Mouse (Mus musculus) MEL (cell line): ENCODE data around the gene Lmx1a. TPM values are rescaled to one million over a fixed set of nuclear protein-coding genes. Genes with fewer than 3 reads are reported as not detected.

Experiments
- DNase-seq: peaks from one replicate; pipeline ENCODE4 v3.0.0; 2011; ENCODE audit warnings: low read depth, low spot score
- H3K27ac ChIP-seq: 2 replicates; pipeline ENCODE4 v1.5.1; 2012; ENCODE audit warnings: low read depth, mild to moderate bottlenecking, control low read depth, low read length, moderate library complexity; ENCODE audit not compliant: control insufficient read depth
- H3K27me3 ChIP-seq, 2 experiments: fragments of 150-350 bp in 1 of 2; sonication (generic) in 1 of 2; 2 replicates each; pipeline ENCODE4 v1.6.1; 2012; ENCODE audit warnings: low read length in 2 of 2, mild to moderate bottlenecking in 2 of 2, improper control_type of control experiment in 1 of 2, moderate library complexity in 1 of 2; ENCODE audit not compliant: insufficient read depth in 2 of 2, control insufficient read depth in 1 of 2
- H3K36me3 ChIP-seq, 2 experiments: 2 replicates each; pipeline ENCODE4 v1.6.1; 2012 to 2014; ENCODE audit warnings: low read length in 2 of 2, improper control_type of control experiment in 1 of 2, inconsistent platforms in 1 of 2, mild to moderate bottlenecking in 1 of 2; ENCODE audit not compliant: insufficient read depth in 2 of 2, control insufficient read depth in 1 of 2
- H3K4me1 ChIP-seq, 2 experiments: fragments of 150-350 bp in 1 of 2; sonication (generic) in 1 of 2; 2 replicates each; pipeline ENCODE4 v1.6.1; 2012; ENCODE audit warnings: low read length in 2 of 2, improper control_type of control experiment in 1 of 2, mild to moderate bottlenecking in 1 of 2; ENCODE audit not compliant: insufficient read depth in 2 of 2, control insufficient read depth in 1 of 2
- H3K4me3 ChIP-seq, 2 experiments: fragments of 150-350 bp in 1 of 2; sonication (generic) in 1 of 2; 2 replicates each; pipeline ENCODE4 v1.5.1; 2012; ENCODE audit warnings: low read depth in 2 of 2, low read length in 2 of 2, mild to moderate bottlenecking in 2 of 2, moderate library complexity in 2 of 2, control low read depth in 1 of 2, improper control_type of control experiment in 1 of 2; ENCODE audit not compliant: control insufficient read depth in 1 of 2, insufficient read depth in 1 of 2
- H3K79me2 ChIP-seq: 2 replicates; pipeline ENCODE4 v1.6.1; 2012; ENCODE audit warnings: mild to moderate bottlenecking, low read length, moderate library complexity; ENCODE audit not compliant: control insufficient read depth, poor library complexity, insufficient read depth
- H3K9ac ChIP-seq: 2 replicates; pipeline ENCODE4 v1.6.1; 2012; ENCODE audit warnings: low read depth, mild to moderate bottlenecking, control low read depth, low read length, moderate library complexity; ENCODE audit not compliant: control insufficient read depth, poor library complexity, severe bottlenecking
- H3K9me3 ChIP-seq: fragments of 150-350 bp; sonication (generic); replicated peaks from 2 replicates; pipeline ENCODE4 v1.6.1; 2012; ENCODE audit warnings: mild to moderate bottlenecking, low read length, improper control_type of control experiment, moderate library complexity; ENCODE audit not compliant: insufficient read depth
- BHLHE40 ChIP-seq: IDR thresholded peaks from 2 replicates; pipeline ENCODE4 v1.6.1; 2012; ENCODE audit warnings: low read depth, mild to moderate bottlenecking, inconsistent platforms, low read length, improper control_type of control experiment, borderline replicate concordance
- CHD1 ChIP-seq: IDR thresholded peaks from 2 replicates; pipeline ENCODE4 v1.6.1; 2012; ENCODE audit warnings: low read depth, mild to moderate bottlenecking, inconsistent platforms, low read length, improper control_type of control experiment
- CHD2 ChIP-seq: IDR thresholded peaks from 2 replicates; pipeline ENCODE4 v1.6.1; 2011; ENCODE audit warnings: low read length, improper control_type of control experiment
- CTCF ChIP-seq, 3 experiments: IDR thresholded peaks in 2 of 3; conservative IDR thresholded peaks in 1 of 3; 2 replicates each; pipeline ENCODE4 v1.5.1; 2011 to 2012; ENCODE audit warnings: low read length in 3 of 3, low read depth in 2 of 3, mild to moderate bottlenecking in 2 of 3, improper control_type of control experiment in 1 of 3, inconsistent platforms in 1 of 3, mixed read lengths in 1 of 3, moderate library complexity in 1 of 3; ENCODE audit not compliant: control insufficient read depth in 1 of 3, insufficient read depth in 1 of 3, poor library complexity in 1 of 3, severe bottlenecking in 1 of 3
- EP300 ChIP-seq, 2 experiments: IDR thresholded peaks; 2 replicates each; pipeline ENCODE4 v1.6.1; 2011; ENCODE audit warnings: improper control_type of control experiment in 2 of 2, low read length in 2 of 2, low read depth in 1 of 2, mild to moderate bottlenecking in 1 of 2
- ETS1 ChIP-seq: IDR thresholded peaks from 2 replicates; pipeline ENCODE4 v1.6.1; 2012; ENCODE audit warnings: low read depth, mild to moderate bottlenecking, inconsistent platforms, low read length, improper control_type of control experiment, moderate library complexity
- GATA1 ChIP-seq: IDR thresholded peaks from 2 replicates; pipeline ENCODE4 v1.6.1; 2011; ENCODE audit warnings: low read depth, low read length, improper control_type of control experiment
- KAT2A ChIP-seq: conservative IDR thresholded peaks from 2 replicates; pipeline ENCODE4 v1.6.1; 2012; ENCODE audit warnings: low read depth, low read length, improper control_type of control experiment, inconsistent platforms
- MAFK ChIP-seq: IDR thresholded peaks from 2 replicates; pipeline ENCODE4 v1.6.1; 2011; ENCODE audit warnings: low read depth, mild to moderate bottlenecking, low read length, improper control_type of control experiment, borderline replicate concordance
- MAX ChIP-seq: IDR thresholded peaks from 2 replicates; pipeline ENCODE4 v1.6.1; 2011; ENCODE audit warnings: low read length, improper control_type of control experiment
- MYB ChIP-seq: IDR thresholded peaks from 2 replicates; pipeline ENCODE4 v1.6.1; 2011; ENCODE audit warnings: mild to moderate bottlenecking, low read depth, low read length, improper control_type of control experiment
- NELFE ChIP-seq: IDR thresholded peaks from 2 replicates; pipeline ENCODE4 v1.6.1; 2011; ENCODE audit warnings: low read depth, low read length, improper control_type of control experiment
- NRF1 ChIP-seq: IDR thresholded peaks from 2 replicates; pipeline ENCODE4 v1.6.1; 2014; ENCODE audit warnings: low read depth, mild to moderate bottlenecking, inconsistent platforms, low read length, improper control_type of control experiment, moderate library complexity; ENCODE audit not compliant: poor library complexity, insufficient read depth, severe bottlenecking
- POLR2A ChIP-seq, 2 experiments: IDR thresholded peaks; 2 replicates each; pipeline ENCODE4 v1.6.1; 2011 to 2012; ENCODE audit warnings: low read length in 2 of 2, mild to moderate bottlenecking in 2 of 2, control low read depth in 1 of 2, improper control_type of control experiment in 1 of 2, low read depth in 1 of 2, moderate library complexity in 1 of 2; ENCODE audit not compliant: control insufficient read depth in 1 of 2, insufficient read depth in 1 of 2, poor library complexity in 1 of 2
- SIN3A ChIP-seq: IDR thresholded peaks from 2 replicates; pipeline ENCODE4 v1.6.1; 2012; ENCODE audit warnings: low read length, improper control_type of control experiment, inconsistent platforms
- TAL1 ChIP-seq: IDR thresholded peaks from 2 replicates; pipeline ENCODE4 v1.6.1; 2012; ENCODE audit warnings: mild to moderate bottlenecking, inconsistent platforms, low read length, moderate library complexity, mixed read lengths
- TBP ChIP-seq: IDR thresholded peaks from 2 replicates; pipeline ENCODE4 v1.8.0; 2011; ENCODE audit warnings: low read depth, low read length, improper control_type of control experiment
- USF1 ChIP-seq: IDR thresholded peaks from 2 replicates; pipeline ENCODE4 v1.6.1; 2014; ENCODE audit warnings: low read depth, mild to moderate bottlenecking, inconsistent platforms, low read length, improper control_type of control experiment, moderate library complexity
- ZC3H11A ChIP-seq: IDR thresholded peaks from 2 replicates; pipeline ENCODE4 v1.6.1; 2012; ENCODE audit warnings: low read depth, mild to moderate bottlenecking, inconsistent platforms, low read length, improper control_type of control experiment
- ZMIZ1 ChIP-seq: IDR thresholded peaks from 2 replicates; pipeline ENCODE4 v1.6.1; 2012; ENCODE audit warnings: low read depth, mild to moderate bottlenecking, inconsistent platforms, low read length, improper control_type of control experiment, moderate library complexity
- polyA plus RNA-seq, 2 experiments: library from polyadenylated mRNA; stranded (reverse) in 1 of 2; unstranded in 1 of 2; fragments of >175 nt in 1 of 2; fragments of >200 nt in 1 of 2; gene quantifications; 2 replicates each; pipeline versions ENCODE4 v1.2.1 to v1.2.4; 2012; ENCODE audit warnings: low replicate concordance in 2 of 2, low read depth in 1 of 2; ENCODE audit not compliant: insufficient read length in 2 of 2, insufficient read depth in 1 of 2, missing spikeins in 1 of 2
- total RNA-seq: library from RNA; depleted of rRNA; stranded (reverse); fragments of 300-350 nt; gene quantifications from 2 replicates; pipeline ENCODE4 v1.2.3, GENCODE M21; 2012

The Lmx1a gene
- total and polyA plus RNA-seq, 3 experiments: not detected

DNA sequence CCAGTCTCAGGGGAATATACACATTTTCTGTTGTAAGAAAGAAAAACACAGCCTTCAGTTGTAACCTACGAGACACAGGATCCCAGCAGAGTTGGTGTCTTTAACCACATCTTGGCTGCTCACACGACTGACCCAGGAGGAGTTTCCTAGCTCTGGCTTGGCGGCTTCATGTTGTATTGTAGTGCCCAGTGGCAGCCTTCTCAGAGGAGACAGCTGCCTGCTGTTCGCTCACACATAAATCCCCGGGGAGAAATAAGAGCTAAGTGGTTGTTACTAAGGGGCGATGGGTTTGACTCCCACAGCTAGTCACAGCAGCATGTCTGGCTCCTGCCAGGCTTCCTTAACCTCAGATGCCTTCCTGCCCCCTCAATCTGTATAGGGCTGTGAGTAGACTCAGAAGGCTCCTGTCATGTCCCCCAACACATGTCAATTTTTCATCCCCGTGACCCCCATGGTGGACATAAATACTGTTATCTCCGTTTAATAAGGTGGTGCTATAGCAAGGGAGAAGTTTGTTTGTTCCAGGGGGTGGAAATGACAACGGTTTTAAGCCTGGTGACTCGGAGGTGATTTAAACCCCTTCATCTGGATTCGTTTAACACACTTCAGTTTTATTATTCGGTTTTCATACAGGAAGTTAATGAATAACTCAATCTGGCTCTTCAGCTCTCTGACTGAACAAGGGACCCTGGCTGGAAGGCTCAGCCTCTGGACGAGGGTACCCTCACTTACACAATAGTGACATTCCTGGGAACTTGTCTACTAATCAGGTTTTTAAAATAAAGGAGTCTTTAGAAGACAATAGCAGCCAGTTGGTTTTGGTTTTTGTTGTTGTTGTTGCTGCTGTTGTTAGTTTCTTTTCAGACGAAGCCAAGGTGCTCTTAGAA, 65.8 kb downstream of the Lmx1a start:
- H3K4me1 ChIP-seq: no peaks in the 10 kb centered on the region
- DNase-seq: no peak
- no peak for TF ChIP-seq SIN3A
- TF ChIP-seq MAFK: no peak
- TF ChIP-seq POLR2A (IDR thresholded peaks at IDR 0.05; ENCODE audit: control insufficient read depth in 1 of 2, insufficient read depth in 1 of 2, low read depth in 1 of 2, low read length in 2 of 2, poor library complexity in 1 of 2): no peak
- no peak for TF ChIP-seq EP300 (IDR thresholded peaks at IDR 0.05; ENCODE audit: low read depth in 1 of 2, low read length in 2 of 2)
- no peak for TF ChIP-seq ZMIZ1
- TF ChIP-seq ETS1: no peak
- no peak for TF ChIP-seq TAL1
- TF ChIP-seq NRF1: no peak
- TF ChIP-seq NELFE: no peak
- H3K36me3 ChIP-seq: no peaks in the 10 kb centered on the region
- H3K9me3 ChIP-seq: no peaks in the 10 kb centered on the region
- H3K9ac ChIP-seq: no peak overlapping the region
- H3K79me2 ChIP-seq: no peaks in the 10 kb centered on the region
- H3K27ac ChIP-seq: no peak overlapping the region
- no peaks in the 10 kb centered on the region for H3K27me3 ChIP-seq
- no peak overlapping the region for H3K4me3 ChIP-seq

DNA sequence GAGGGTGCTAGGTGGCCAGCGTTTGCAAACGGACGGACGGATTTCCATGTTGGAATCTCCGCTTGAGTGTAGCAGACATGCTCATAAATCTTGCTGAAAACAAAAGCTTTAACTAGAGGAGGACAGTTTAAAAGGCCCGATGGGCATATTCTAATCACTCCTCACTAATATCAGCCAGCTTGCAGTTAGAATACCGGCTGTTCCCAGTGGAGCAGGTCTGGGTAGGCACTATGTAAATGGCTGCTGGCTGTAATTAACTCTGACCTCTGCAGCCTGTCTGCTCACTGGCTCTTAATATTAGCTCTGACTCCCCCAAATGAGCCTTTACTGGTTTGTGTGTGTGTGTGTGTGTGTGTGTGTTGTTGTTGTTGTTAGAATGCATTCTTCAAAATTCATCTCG, 69.2 kb downstream of the Lmx1a start:
- no peak for TF ChIP-seq CTCF (IDR thresholded peaks at IDR 0.05 in 2 of 3, conservative IDR thresholded peaks at IDR 0.05 in 1 of 3; ENCODE audit: control insufficient read depth in 1 of 3, insufficient read depth in 1 of 3, low read depth in 2 of 3, low read length in 3 of 3, poor library complexity in 1 of 3, severe bottlenecking in 1 of 3)
- TF ChIP-seq CHD2: no peak
- no peak for TF ChIP-seq CHD1
- TF ChIP-seq BHLHE40: no peak
- no peak for TF ChIP-seq KAT2A
- DNase-seq: no peak
- H3K79me2 ChIP-seq: no peaks in the 10 kb centered on the region
- no peaks in the 10 kb centered on the region for H3K4me1 ChIP-seq
- no peak overlapping the region for H3K27ac ChIP-seq
- H3K27me3 ChIP-seq: no peaks in the 10 kb centered on the region
- H3K9ac ChIP-seq: no peak overlapping the region
- no peaks in the 10 kb centered on the region for H3K36me3 ChIP-seq
- H3K4me3 ChIP-seq: no peak overlapping the region
- H3K9me3 ChIP-seq: no peaks in the 10 kb centered on the region

DNA sequence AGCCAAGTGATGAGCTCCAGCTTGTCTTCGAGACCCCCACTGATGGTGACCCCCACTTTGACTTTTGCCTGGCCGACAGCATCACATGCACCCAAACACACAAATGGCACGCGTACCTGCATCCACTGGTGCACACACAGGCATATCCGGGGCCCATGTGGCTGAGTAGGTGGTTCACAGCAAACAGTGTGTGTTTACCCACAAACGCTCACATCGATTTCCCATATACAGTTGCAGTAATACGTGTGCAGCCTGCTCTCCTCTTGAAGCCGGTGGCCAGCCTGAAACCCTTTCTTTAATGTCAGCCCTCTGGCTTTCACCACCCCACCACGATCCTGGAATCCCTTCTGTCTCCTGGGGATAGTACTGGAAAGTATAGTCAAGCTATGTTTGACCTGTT, 71.3 kb downstream of the Lmx1a start:
- no peak overlapping the region for H3K4me3 ChIP-seq
- TF ChIP-seq ZC3H11A (no peak), MAX (no peak), TBP (no peak), GATA1 (no peak), TAL1 (no peak), MYB (no peak), USF1 (no peak)
- TF ChIP-seq, all 39 proteins: peak for 0
- Histone ChIP-seq H3K27ac (no peak overlapping the region), H3K9ac (no peak overlapping the region), H3K27me3 (no peaks in the 10 kb centered on the region), H3K79me2 (no peaks in the 10 kb centered on the region), H3K36me3 (no peaks in the 10 kb centered on the region), H3K4me1 (no peaks in the 10 kb centered on the region), H3K9me3 (no peaks in the 10 kb centered on the region)
- DNase-seq: no peak
